Mouse (Mus musculus) common myeloid progenitor, adult 5-6 weeks (primary cell): ENCODE results near the gene Ttc7b. TPM values are rescaled to one million over a fixed set of nuclear protein-coding genes. Genes with fewer than 3 reads are reported as not detected.

ENCODE experiments used
- ATAC-seq: replicated peaks from 2 replicates; pipeline ENCODE4 v1.8.0; 2016; ENCODE audit warnings: low read depth, mild to moderate bottlenecking, moderate TSS enrichment, inconsistent platforms; ENCODE audit not compliant: poor library complexity, severe bottlenecking
- total RNA-seq: library from RNA; stranded (forward); fragments of 200-1000, 187-1606 nt; gene quantifications from 2 replicates; pipeline ENCODE4 v1.2.3, GENCODE M21; 2017

Ttc7b gene
- total RNA-seq, 1 experiment from 2014 or later = 18.0 TPM

GRCm38 (mm10) chr12:100261761-100262160 lies 258.9 kb downstream of the Ttc7b start:
- no peak for ATAC-seq

GRCm38 (mm10) chr12:100260151-100260550 lies 260.5 kb downstream of the Ttc7b start:
- ATAC-seq = no peak

- no peak for ATAC-seq
Measured at GRCm38 (mm10) chr12:100257779-100258178, 262.8 kb downstream of the Ttc7b start.

GRCm38 (mm10) chr12:100255441-100255949 lies 265.1 kb downstream of the Ttc7b start:
- no peak for ATAC-seq

GRCm38 (mm10) chr12:100254471-100254870 lies 266.2 kb downstream of the Ttc7b start:
- no peak for ATAC-seq

Other genes starting within 250 kb of the Ttc7b start
- gene Rps6ka5, start 206.2 kb upstream of the Ttc7b start, total RNA-seq = 43.1 and 47.1 TPM in 2 replicates